11 mouse cellular contexts compared by ENCODE assay signal in the genomic region with DNA sequence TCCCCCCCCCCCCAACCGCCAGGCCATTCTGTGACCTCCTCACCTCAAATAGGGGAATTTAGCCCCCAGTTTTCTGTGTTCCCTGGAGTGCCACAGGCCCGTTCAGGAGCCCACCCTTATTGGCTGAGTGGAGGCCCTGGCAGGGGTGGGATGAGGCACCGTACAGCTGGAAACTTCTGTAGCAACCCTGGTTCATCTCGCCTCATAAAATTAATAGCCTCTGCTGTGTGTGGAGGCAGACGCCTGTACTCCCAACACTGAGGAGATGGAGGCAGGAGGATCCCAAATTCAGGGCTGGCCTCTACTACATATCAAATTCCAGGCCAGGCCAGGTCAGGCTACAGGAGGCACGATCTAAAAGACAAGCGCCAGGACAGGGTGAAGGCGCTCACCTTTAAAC. TPM values are rescaled to one million over a fixed set of nuclear protein-coding genes. Genes with fewer than 3 reads are reported as not detected.
"Had no signal": no experiment of that assay in that cellular context is flagged by ENCODE, and none has a peak within 500 bp of the region (broad histone marks: within the 10 kb centered on the region; RNA-seq: fewer than 3 reads in every experiment).

No protein-coding gene starts in this region.

- DNase-seq: kidney, adult 9 months; layer of hippocampus, postnatal 36 days; liver, embryonic 13.5 days; lung, embryonic 14.5 days; thymus, adult 18-20 months; thymus, postnatal 36 days had no signal

- H3K9ac ChIP-seq: liver, embryonic 13.5 days; lung, embryonic 14.5 days; midbrain, embryonic 13.5 days had no signal

- H3K27ac ChIP-seq: left cerebral cortex, adult 2 months; limb, embryonic 12.5 days; liver, embryonic 13.5 days; macrophage; midbrain, embryonic 13.5 days had no signal

- H3K36me3 ChIP-seq: limb, embryonic 12.5 days; liver, embryonic 13.5 days; midbrain, embryonic 13.5 days had no signal

- ATAC-seq: midbrain, embryonic 13.5 days had no signal

- H3K9me3 ChIP-seq: liver, embryonic 13.5 days; midbrain, embryonic 13.5 days had no signal

RNA-seq across cellular contexts. Expression of a gene that starts 3.7 kb away (rescaled TPM):
- polyA plus RNA-seq: lung, embryonic 14.5 days; macrophage; spleen, adult 2 months had no signal
